Mouse (Mus musculus): ENCODE results near the gene Myh10. TPM values are rescaled to one million over a fixed set of nuclear protein-coding genes. Genes with fewer than 3 reads are reported as not detected.
A peak's percentile ranks its signal among the peaks of the same experiment; 100 is the strongest.

Myh10 gene
- 20.0 and 20.5 TPM in 2 replicates for polyA plus RNA-seq (2015; fragmentation: Nextera tagmentation; extraction: Ambion mirVana)

GRCm38 (mm10) chr11:68691321-68692009 lies at the start of gene Myh10:
Gene Myh10, plus strand, starts transcription at chr11:68691559.
- Histone ChIP-seq H3K36me3 (ENCODE audit: control insufficient read depth, insufficient read depth, low read length) (no peaks in the 10 kb centered on the region), H3K9ac (ENCODE audit: low read length) (peak within 1 kb of the TSS; percentile 80), H3K27ac (replicated peaks) (peak within 1 kb of the TSS; percentile 93), H3K9me3 (ENCODE audit: control insufficient read depth, low read length) (no peaks in the 10 kb centered on the region), H3K4me2 (replicated peaks; ENCODE audit: low read depth) (peak within 1 kb of the TSS; percentile 69), H3K4me1 (replicated peaks; ENCODE audit: control insufficient read depth, insufficient read depth) (no peaks in the 10 kb centered on the region), H3K27me3 (ENCODE audit: control insufficient read depth, insufficient read depth, low read length) (no peaks in the 10 kb centered on the region), H3K4me3 (ENCODE audit: low read depth, low read length) (peak within 1 kb of the TSS; percentile 70)
- TF ChIP-seq EP300 (optimal IDR thresholded peaks at IDR 0.05): no peak
- peak; percentile 33; the same call in 1 of the 2 replicates for TF ChIP-seq CTCF (IDR thresholded peaks at IDR 0.05; ENCODE audit: low read depth)
- ATAC-seq (ENCODE audit: low FRiP score, low TSS enrichment) (peak; percentile 100), DNase-seq (ENCODE audit: low spot score) (peak; percentile 98)
- WGBS: under 1% methylated on average over 50 of the region's 51 CpGs

GRCm38 (mm10) chr11:68644781-68645180 lies 46.6 kb upstream of the Myh10 start:
- Histone ChIP-seq H3K27me3 (ENCODE audit: control insufficient read depth, insufficient read depth, low read length) (no peaks in the 10 kb centered on the region), H3K9ac (ENCODE audit: low read length) (no peak overlapping the region), H3K4me1 (replicated peaks; ENCODE audit: control insufficient read depth, insufficient read depth) (no peaks in the 10 kb centered on the region), H3K9me3 (ENCODE audit: control insufficient read depth, low read length) (no peaks in the 10 kb centered on the region), H3K36me3 (ENCODE audit: control insufficient read depth, insufficient read depth, low read length) (no peaks in the 10 kb centered on the region), H3K27ac (replicated peaks) (no peak overlapping the region), H3K4me2 (replicated peaks; ENCODE audit: low read depth) (no peak overlapping the region), H3K4me3 (ENCODE audit: low read depth, low read length) (no peak overlapping the region)
- WGBS: 53% methylated on average over 6 of the region's 6 CpGs
- no peak for DNase-seq (ENCODE audit: low spot score)
- ATAC-seq (ENCODE audit: low FRiP score, low TSS enrichment): no peak
- TF ChIP-seq CTCF (IDR thresholded peaks at IDR 0.05; ENCODE audit: low read depth) (no peak), EP300 (optimal IDR thresholded peaks at IDR 0.05) (no peak)

- TF ChIP-seq EP300 (optimal IDR thresholded peaks at IDR 0.05): no peak
- TF ChIP-seq CTCF (IDR thresholded peaks at IDR 0.05; ENCODE audit: low read depth): no peak
- DNase-seq (ENCODE audit: low spot score) (no peak), ATAC-seq (ENCODE audit: low FRiP score, low TSS enrichment) (no peak)
- Histone ChIP-seq H3K9ac (ENCODE audit: low read length) (no peak overlapping the region), H3K4me3 (ENCODE audit: low read depth, low read length) (no peak overlapping the region), H3K9me3 (ENCODE audit: control insufficient read depth, low read length) (no peaks in the 10 kb centered on the region), H3K27ac (replicated peaks) (no peak overlapping the region), H3K27me3 (ENCODE audit: control insufficient read depth, insufficient read depth, low read length) (no peaks in the 10 kb centered on the region), H3K36me3 (ENCODE audit: control insufficient read depth, insufficient read depth, low read length) (no peaks in the 10 kb centered on the region), H3K4me1 (replicated peaks; ENCODE audit: control insufficient read depth, insufficient read depth) (no peaks in the 10 kb centered on the region), H3K4me2 (replicated peaks; ENCODE audit: low read depth) (no peak overlapping the region)
- WGBS: 63% methylated on average over 5 of the region's 5 CpGs
Observed at GRCm38 (mm10) chr11:68647808-68648207, 43.6 kb upstream of the Myh10 start.

- WGBS: 57% methylated on average over 15 of the region's 16 CpGs
- ATAC-seq (ENCODE audit: low FRiP score, low TSS enrichment): peak; percentile 24; the same call in 1 of the 2 replicates
- no peak overlapping the region for H3K27ac ChIP-seq (replicated peaks)
Observed at GRCm38 (mm10) chr11:68648385-68649148, 42.8 kb upstream of the Myh10 start.

GRCm38 (mm10) chr11:68651518-68651917 lies 39.8 kb upstream of the Myh10 start:
- H3K9me3 ChIP-seq (ENCODE audit: control insufficient read depth, low read length): no peaks in the 10 kb centered on the region
- H3K4me2 ChIP-seq (replicated peaks; ENCODE audit: low read depth): no peak overlapping the region
- H3K9ac ChIP-seq (ENCODE audit: low read length): no peak overlapping the region
- WGBS: 63% methylated on average over 2 of the region's 2 CpGs
- no peak overlapping the region for H3K4me3 ChIP-seq (ENCODE audit: low read depth, low read length)
- no peak for DNase-seq (ENCODE audit: low spot score)
- TF ChIP-seq EP300 (optimal IDR thresholded peaks at IDR 0.05) (no peak), CTCF (IDR thresholded peaks at IDR 0.05; ENCODE audit: low read depth) (no peak)
- no peak for ATAC-seq (ENCODE audit: low FRiP score, low TSS enrichment)
- H3K4me1 ChIP-seq (replicated peaks; ENCODE audit: control insufficient read depth, insufficient read depth): 0 out of 2 replicates have a peak, but pooled peaks cover under 1% of the 10 kb centered on the region
- no peak overlapping the region for H3K27ac ChIP-seq (replicated peaks)
- no peaks in the 10 kb centered on the region for H3K36me3 ChIP-seq (ENCODE audit: control insufficient read depth, insufficient read depth, low read length)
- no peaks in the 10 kb centered on the region for H3K27me3 ChIP-seq (ENCODE audit: control insufficient read depth, insufficient read depth, low read length)

More at GRCm38 (mm10) chr11:68648385-68649148, 42.8 kb upstream of the Myh10 start:
- H3K4me2 ChIP-seq (replicated peaks; ENCODE audit: low read depth): no peak overlapping the region
- no peak overlapping the region for H3K9ac ChIP-seq (ENCODE audit: low read length)
- no peaks in the 10 kb centered on the region for H3K4me1 ChIP-seq (replicated peaks; ENCODE audit: control insufficient read depth, insufficient read depth)
- DNase-seq (ENCODE audit: low spot score): no peak
- no peaks in the 10 kb centered on the region for H3K36me3 ChIP-seq (ENCODE audit: control insufficient read depth, insufficient read depth, low read length)
- no peak for TF ChIP-seq CTCF (IDR thresholded peaks at IDR 0.05; ENCODE audit: low read depth)
- no peak for TF ChIP-seq EP300 (optimal IDR thresholded peaks at IDR 0.05)
- H3K9me3 ChIP-seq (ENCODE audit: control insufficient read depth, low read length): no peaks in the 10 kb centered on the region
- H3K4me3 ChIP-seq (ENCODE audit: low read depth, low read length): no peak overlapping the region
- no peaks in the 10 kb centered on the region for H3K27me3 ChIP-seq (ENCODE audit: control insufficient read depth, insufficient read depth, low read length)

Data from stomach, postnatal 0 days (tissue).